Mouse (Mus musculus) right cerebral cortex, postnatal 10 days (tissue): ENCODE measurements around the gene Cpox.

Experiments
- DNase-seq, 2 experiments: peaks; one replicate each; pipeline ENCODE4 v3.0.0; 2021; ENCODE audit warnings: low spot score in 2 of 2

Cpox gene

GRCm38 (mm10) chr16:58751314-58751713, 81.2 kb downstream of the Cpox start:
- no peak for DNase-seq

GRCm38 (mm10) chr16:58756191-58756590, 86.1 kb downstream of the Cpox start:
- no peak for DNase-seq

GRCm38 (mm10) chr16:58763076-58763475, 93.0 kb downstream of the Cpox start, which contains the start of gene Olfr172:
Gene Olfr172 (minus strand): TSS chr16:58763176.
- no peak for DNase-seq
